Mouse (Mus musculus) natural killer cell, adult 2 months (primary cell): ENCODE results near the gene Kpna7.

Source experiments
- DNase-seq, 2 experiments: peaks; one replicate each; pipeline ENCODE4 v3.0.0; 2022; ENCODE audit warnings: low spot score in 2 of 2

Kpna7 gene

DNA sequence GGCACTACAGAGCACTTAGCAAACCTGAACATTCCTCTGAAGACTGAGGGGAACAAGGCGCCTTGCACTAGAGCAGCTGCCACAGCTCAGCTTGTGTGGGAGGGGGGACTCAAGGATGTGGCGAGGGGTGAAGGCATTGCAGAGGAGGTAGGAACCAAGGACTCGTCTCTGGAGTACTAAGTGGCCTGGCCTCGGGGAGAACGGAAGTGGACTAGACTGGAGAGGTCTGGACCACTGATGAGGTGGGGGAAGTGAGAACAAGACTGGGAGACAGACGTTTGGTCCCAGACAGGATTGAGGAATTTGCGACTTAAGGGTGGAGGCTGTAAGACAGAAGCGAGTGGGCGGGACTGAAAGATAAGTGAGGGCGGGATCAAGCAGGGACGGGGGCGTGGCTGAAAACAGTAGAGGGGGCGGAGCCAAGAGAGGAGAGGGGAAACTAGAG lies 120.0 kb downstream of the Kpna7 start:
- peak; percentile 47 to 54 for DNase-seq

DNA sequence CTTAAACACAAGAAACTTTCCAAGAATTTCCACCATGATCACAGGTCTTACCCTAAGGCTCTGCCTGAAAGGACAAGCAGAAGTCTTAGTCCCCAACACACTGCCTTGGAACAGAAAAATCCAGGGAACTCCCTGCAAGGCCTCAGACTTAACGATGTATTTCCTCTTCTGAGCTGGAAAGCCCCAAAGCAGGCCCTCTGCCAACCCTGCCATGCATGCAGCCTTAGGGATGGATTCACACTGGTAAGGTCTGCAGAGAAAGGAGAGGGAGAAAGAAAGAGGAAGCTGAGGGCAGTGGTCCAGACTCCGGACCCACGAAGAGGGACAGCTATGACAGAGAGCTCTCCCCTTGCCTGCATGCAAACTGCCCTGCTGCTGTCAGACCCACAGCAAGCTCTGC lies 120.4 kb downstream of the Kpna7 start:
- DNase-seq = peak in 1 of 2 experiments; percentile 2

DNA sequence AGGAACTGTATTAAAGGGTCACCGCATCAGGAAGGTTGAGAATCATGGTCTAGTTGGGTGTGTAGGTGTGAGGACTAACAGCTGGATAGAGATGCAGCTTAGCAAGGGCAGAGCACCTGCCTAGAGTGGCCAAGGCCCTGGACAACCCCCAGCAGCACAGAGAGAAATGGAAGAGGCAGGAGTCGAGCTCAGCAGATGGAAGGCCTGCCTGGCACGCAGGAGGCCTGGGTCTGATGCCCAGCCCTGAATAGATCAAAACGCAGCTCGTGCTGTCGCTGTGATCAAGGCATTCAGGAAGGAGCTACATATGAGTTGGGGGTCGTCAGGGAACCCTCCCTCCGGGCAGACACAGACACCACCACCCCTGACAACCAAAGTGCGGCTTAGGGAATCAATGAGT lies 125.6 kb downstream of the Kpna7 start:
- DNase-seq = no peak

DNA sequence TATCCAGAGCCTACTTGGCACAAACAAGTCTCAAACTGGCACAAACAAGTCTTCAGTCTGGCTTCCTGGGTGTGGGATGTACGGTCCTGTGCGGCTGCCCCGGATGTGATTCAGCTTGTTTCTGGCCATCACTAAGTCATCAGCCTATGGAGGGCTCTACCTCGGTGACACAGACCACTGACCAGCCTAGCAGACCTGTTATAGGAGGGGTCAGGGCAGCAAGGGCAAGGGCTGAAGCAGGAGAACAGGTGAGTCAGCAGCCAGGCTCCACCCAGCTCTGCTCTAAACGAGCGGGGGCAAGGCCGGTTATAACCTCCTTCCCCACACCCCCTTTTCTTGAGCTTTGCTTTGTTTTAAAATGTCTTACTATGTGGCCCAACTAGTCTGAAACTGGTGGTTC lies 129.4 kb downstream of the Kpna7 start:
- DNase-seq = no peak

DNA sequence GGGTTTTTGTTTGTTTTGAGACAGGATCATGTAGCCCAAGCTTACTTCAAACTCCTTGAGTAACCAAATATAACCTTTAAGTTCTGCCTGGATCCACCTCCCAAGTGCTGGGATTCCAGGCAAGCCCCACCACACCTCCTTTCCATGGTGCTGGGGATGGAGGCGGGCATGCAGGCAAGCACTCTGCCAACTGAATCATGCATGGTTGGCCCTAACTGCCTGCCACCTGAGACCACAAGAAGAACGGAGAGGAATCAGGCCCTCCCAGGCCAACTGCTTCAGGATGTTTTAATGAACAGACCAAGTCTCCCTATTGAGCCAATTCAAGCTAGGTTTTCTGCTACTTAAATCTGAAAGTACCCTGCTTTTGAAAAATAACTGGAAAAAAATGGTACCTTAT lies 131.2 kb downstream of the Kpna7 start:
- no peak for DNase-seq

DNA sequence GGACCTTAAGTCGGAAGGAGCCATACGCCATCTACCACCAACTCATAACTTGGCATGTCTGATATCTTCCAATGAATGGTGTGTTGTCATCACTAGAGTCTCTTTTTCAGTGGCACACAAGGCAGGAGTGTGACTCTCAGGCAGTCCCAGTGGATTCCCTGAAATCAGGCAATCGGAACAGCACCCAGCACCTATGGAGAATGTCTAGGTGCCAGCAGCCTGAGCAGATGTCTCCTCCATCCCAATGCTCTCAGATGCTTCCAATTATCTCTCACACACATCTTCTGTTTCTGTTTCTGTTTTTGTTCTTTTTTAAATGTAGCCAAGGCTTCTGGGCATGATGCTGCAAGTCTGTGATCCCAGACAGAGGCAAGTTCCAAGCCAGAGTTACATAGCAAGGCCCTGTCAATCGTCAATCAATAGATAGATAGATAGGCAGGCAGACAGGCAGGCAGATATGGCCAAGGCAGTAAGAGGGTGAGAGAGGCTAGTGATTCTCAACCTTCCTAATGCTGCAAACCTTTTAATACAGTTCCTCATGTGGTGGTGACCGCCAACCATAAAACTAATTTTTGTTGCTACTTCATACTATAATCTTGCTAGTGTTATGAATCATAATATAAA lies 133.3 kb downstream of the Kpna7 start:
- DNase-seq = no peak

DNA sequence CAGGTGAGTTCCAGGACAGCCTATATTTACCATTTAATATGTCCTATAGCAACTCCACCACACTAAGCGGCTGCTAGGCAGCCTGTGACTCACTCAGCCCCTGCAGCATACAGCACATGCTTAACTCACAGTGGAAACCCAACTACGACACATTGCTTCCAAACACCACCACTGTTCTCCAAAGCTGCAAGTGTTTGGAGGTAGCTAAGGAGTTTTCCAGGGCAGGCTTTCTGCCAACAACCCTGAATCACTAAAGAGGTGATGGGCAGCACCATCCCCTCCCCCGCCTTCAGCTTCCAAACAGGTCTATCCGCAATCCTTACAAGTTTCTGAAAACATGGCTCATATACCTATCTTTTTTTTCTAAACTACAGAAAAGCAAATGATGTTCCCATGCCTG lies 134.0 kb downstream of the Kpna7 start:
- no peak for DNase-seq

DNA sequence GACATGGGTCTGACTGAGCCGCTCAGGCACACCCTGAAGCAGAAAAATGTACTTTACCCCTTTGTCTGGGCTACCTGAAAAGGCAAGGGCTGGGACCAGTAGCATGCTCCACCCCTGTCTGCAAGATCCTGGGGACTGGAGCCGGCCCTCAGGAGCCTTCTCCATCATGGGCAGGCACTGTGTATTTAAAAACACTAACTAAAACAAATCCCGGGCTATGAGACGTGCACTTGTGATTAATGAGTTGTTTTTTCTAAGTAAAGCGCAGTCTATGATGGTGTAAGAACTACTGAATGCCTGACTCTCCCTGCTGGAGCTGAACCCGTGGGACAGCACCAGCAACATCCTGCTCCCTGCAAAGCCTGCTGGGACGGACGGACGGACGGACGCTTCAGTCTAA lies 135.4 kb downstream of the Kpna7 start:
- no peak for DNase-seq

DNA sequence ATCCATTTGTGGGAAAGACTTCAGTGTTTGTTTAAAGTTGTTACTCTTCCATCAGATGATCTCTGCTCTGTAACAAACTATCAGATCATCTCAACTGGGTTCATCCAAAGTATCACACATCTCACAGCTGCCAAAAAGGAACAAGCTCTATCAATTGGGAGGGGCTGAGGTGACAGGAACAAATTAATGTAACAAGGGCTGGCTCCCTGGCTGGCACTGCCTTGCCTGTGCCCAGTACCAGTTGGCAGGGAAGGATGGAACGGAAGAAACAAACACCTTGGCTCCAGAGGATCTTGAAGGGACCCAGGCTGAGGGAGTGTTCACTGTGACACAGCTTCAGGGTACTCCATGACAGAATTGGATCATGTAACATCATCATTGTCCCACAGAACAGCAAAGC lies 135.8 kb downstream of the Kpna7 start:
- no peak for DNase-seq

DNA sequence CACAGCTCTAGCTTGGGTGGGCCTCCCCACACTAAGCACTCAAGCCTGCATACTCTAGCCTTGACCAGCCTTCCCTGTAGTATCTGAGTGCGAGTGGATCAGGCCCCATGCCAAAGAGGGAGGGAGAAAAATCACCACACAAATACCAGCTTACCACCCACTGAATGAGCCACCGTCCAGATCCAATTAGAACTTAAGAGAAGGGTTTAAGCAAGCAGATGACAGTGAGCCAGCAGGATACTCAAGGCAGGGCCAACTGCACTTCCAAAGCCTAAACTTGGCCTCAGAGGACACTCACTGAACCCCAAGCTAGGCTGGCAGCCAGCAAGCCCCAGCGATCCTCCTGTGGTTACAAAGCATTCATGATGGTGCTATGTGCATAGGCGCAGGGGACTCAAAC lies 137.8 kb downstream of the Kpna7 start:
- DNase-seq = no peak

DNA sequence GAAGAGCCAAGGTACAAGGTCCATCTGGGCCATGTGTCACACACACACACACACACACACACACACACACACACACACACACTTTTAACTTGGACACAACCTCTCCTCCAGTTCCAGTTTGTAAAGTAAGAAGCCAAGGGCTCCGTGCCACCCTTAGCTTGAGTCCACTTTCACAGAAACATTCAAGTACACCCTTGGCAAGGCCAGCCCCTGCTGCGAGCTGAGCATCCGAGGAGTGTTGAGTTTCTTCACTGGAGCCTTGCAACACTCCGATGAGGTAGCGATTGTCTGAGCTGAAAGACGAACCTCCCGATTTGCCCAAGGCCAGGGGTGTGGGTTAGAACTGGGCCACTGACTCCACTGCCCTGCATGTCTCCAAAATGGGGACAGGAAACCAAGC lies 138.9 kb downstream of the Kpna7 start:
- DNase-seq = no peak

DNA sequence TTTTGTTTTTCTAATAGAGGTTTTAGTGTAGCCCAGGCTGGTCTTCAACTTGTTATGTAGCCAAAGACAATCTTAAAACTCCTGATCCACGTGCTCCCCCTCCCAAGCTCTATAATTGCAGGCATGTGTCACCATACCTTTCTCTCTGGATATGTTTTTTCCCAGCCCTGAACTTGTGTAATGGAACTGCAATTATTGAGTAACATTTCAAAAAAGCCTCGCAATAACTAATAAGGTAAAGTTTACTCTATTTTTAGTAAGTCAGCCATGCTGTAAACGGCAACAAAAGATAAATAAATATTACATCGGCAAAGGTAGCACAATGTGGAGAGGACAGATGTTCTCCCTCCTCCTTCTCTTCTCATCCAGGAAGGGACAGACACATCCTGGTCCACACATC lies 139.5 kb downstream of the Kpna7 start:
- no peak for DNase-seq

DNA sequence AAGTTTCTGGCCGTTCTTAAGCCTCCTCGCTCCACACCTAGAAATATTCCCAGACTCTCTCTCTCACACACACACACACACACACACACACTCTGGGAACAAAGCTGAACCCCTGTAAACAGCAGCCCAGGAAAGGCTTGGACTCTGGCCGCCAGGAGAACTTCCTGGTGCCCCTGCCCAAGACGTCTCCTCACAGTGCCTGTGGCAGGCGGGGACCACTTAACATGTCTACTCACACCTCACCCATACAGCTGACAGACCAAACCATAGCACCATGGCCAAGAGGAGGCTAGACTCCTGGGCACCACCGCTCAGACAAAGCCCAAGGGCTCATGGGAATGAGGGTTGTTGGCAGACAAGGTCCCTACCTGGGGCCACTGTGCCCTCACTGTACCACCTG lies 140.5 kb downstream of the Kpna7 start:
- no peak for DNase-seq

DNA sequence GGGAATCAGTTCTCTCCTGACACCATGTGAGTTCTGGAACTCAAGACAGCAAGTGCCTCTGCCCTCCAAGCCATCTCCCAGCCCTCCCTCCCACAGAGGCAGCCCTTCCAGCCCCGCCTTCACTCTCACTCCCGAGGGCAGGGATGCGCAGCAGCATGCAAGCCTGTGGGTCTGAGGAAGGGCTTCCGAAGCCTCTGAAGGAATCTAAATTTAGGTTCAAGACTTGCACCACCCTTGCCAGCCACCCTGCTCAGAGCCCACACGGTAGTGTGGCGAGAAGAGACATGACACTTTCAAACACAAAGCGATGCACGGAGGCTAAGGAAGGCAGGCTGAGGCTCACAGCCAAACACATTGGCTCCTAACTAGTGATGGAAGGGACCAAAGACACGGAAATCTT lies 141.4 kb downstream of the Kpna7 start:
- no peak for DNase-seq

DNA sequence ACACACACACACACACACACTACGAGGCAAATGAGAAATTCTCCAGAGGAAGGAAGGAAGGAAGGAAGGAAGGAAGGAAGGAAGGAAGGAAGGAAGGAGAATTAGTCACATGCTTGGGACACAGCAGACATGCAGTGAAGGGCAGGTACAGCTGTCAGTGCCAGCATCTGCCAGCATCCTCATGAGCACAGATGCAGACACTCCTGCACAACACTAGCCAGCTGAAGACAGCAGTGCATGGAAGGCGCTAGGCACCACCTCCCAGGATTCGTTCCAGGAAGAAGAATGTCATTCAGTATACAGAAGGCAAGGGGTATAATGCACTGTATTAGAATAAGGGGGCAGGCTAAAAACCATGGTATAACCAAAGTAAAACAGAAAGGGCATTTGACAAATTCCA lies 142.9 kb downstream of the Kpna7 start:
- DNase-seq = no peak

DNA sequence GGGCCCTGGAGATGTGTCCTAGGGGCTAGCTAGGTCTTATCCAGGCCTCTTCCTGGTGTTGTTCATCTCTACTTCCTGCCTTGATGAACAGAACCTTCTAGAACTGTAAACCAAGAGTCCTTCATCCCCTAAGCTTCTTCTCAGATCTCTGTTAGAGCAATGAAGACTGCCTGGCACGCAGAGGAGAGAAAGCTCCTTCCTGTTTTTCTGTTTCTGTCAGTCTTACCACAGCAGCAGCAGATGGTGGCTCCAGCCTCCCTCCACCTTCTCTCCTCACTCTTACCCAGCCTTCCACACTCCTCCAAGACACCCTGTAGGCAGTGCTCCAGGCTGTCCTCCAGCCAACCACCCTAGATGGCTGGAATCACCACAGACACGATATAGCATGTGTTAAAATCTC lies 146.5 kb downstream of the Kpna7 start:
- no peak for DNase-seq
